Mouse (Mus musculus): Measurements from ENCODE around the gene Smim1. TPM values are rescaled to one million over a fixed set of nuclear protein-coding genes. Genes with fewer than 3 reads are reported as not detected.

Smim1 gene
- total RNA-seq, 2 experiments from 2014 or later: 62.0 to 63.3 TPM

DNA sequence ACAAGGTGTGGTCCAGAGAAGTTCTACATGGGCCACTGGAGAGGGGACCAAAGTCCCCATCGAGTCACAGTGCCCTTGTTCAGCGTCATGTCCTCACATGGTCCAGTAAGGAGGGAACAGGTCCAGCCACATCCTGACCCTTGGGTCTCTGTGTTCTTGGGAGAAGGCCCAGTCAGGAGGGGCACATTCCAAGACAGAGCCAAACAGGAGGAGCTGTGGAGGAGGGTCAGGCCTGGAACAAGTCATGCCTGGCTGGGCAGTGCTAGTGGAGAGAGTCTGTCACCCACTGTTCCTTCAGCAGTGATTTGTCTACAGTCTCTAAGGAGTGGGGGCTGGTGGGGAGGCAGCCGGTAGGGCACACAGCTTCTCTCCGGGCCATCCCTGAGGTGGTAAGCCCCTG is 3.6 kb downstream of the Smim1 start:
- DNase-seq (ENCODE audit: low spot score in 2 of 2): no peak

- DNase-seq (ENCODE audit: low spot score in 2 of 2): no peak
Measured at GRCm38 (mm10) chr4:154021432-154021831, 4.6 kb downstream of the Smim1 start.

- DNase-seq (ENCODE audit: low spot score in 2 of 2): no peak
Measured at GRCm38 (mm10) chr4:154019571-154019970, 6.5 kb downstream of the Smim1 start.

DNA sequence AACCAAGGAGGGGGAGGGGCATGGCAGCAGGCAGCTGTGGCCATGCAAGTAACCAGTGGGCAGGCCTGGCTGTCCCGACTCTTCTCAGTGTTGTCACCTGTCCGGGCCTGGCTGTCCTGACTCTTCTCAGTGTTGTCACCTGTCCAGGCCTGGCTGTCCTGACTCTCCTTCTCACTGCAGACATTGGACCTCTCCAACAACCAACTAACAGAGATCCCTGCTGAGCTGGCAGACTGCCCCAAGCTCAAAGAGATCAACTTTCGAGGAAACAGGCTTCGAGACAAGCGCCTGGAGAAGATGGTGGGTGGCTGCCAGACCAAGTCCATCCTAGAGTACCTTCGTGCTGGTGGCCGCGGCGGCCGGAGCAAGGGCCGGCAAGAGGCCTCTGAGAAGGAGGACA is 10.6 kb downstream of the Smim1 start:
- no peak for DNase-seq (ENCODE audit: low spot score in 2 of 2)

GRCm38 (mm10) chr4:154012132-154012882 is 13.7 kb downstream of the Smim1 start:
- DNase-seq (ENCODE audit: low spot score in 2 of 2): no peak

- DNase-seq (ENCODE audit: low spot score in 2 of 2): peak; percentile 48 to 69
Measured at GRCm38 (mm10) chr4:154011646-154012089, 14.4 kb downstream of the Smim1 start, which contains the start of gene Lrrc47. Gene Lrrc47, plus strand, starts transcription at chr4:154011731.

DNA sequence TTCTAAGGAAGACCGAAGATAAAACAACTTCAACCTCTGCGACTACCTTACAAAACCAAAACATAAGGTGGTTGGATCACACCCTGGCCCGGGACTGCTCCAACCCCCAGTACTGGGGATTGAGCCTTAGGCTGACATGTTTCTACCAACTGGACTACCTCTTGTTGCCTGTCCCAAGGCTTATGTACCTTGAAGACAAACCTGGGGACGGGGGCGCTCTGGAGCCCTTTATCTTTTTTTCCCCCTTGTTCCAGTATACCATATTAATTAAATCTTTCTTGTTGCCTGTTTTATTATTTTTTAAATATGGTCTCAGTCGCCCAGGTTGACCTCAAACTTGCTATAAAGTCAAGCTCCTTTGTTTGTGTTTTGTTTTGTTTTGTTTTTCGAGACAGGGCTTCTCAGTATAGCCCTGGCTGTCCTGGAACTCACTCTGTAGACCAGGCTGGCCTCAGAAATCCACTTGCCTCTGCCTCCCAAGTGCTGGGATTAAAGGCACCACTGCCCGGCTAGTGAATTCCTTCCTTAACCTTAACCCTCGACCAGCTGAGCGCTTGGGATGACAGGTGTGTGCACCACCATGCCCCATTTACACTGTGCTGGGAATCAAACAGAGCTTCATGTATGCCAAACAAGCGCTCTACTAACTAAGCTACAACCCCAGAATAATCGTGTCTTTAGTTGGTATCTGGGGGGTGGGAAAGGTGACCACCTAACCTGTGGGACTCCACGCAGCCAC is 15.0 kb downstream of the Smim1 start:
- no peak for DNase-seq (ENCODE audit: low spot score in 2 of 2)

- no peak for DNase-seq (ENCODE audit: low spot score in 2 of 2)
Measured at GRCm38 (mm10) chr4:154007759-154008158, 18.3 kb downstream of the Smim1 start.

DNA sequence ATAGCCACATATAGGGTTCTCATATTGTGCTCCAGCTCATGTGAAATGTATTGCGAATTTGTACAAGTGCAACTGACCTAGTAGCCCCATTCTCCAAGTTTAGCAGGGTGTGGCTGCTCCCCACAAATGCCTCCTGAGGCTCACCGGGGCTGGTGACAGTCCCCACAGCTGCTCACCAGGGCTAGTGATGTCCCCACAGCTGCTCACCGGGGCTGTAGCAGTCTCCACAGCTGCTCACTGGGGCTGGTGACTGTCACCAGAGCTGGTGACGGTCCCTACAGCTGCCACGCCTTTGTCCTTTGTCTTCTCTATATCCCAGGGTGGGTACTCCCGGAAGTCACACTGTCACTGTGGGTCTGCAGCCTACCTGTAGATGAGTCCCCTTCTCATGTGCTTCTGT is 19.8 kb downstream of the Smim1 start:
- DNase-seq (ENCODE audit: low spot score in 2 of 2): no peak

- DNase-seq (ENCODE audit: low spot score in 2 of 2): no peak
Measured at GRCm38 (mm10) chr4:154005488-154005887, 20.5 kb downstream of the Smim1 start.

GRCm38 (mm10) chr4:153993505-153993904 is 32.5 kb downstream of the Smim1 start:
- DNase-seq (ENCODE audit: low spot score in 2 of 2): no peak

GRCm38 (mm10) chr4:153992715-153993114 is 33.3 kb downstream of the Smim1 start:
- DNase-seq (ENCODE audit: low spot score in 2 of 2): no peak

DNA sequence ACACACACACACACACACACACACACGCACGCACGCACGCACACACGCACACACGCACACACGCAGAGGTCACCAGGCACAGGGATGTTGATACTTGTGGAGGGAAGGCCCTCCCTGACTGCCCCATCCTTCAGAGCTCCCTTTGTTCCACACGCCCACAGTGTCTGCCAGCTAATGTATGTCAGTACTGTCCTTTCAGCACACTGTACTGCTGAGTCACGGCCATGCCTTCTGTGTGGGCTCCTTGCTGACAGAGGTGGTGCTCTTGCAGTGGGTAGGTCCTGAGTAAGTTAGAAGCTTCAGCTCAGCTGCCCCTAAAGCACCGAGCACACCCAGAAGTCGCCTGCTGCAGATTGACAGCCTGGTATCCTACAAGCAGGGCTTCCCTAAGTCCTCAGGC is 45.6 kb downstream of the Smim1 start:
- no peak for DNase-seq (ENCODE audit: low spot score in 2 of 2)

GRCm38 (mm10) chr4:153979243-153979642 is 46.8 kb downstream of the Smim1 start:
- no peak for DNase-seq (ENCODE audit: low spot score in 2 of 2)

DNA sequence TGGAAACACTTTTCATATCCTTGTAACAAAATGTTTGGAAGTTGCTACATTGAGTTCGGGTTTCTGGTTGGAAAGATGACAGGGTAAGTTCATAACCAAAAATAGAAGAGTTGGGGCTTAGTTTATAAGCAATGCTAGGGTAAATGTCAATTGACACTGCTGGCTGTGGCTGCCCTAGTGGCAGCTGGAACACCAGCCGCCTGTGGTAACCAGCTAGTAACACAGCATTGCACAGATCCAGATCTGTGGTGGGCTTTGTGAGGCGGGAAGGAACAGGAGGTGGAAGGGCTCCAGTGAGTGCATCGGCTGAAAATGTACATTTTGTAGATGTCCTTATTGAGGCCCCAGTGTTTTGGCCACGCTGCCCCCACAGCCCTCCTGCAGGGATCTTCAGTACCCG is 50.3 kb downstream of the Smim1 start:
- DNase-seq (ENCODE audit: low spot score in 2 of 2): no peak

DNA sequence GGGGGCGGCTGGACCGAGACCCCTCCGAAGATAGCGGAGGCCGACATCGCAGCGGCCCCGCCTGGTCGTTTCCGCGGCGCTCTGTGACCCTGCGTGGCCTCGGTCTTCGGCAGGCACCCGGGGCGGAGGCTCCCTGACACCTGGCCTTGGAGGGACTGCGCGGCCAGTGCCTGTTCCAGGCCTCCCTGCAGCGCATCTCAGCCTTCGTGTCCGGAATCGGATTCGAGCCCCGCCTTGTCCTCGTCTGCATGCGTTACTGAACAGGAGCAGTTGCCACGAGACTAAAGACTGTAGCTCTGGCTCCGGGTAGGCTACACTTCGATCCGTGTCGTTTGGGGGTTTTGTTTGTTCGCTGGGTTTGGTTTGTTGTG is 50.8 kb downstream of the Smim1 start:
- no peak for DNase-seq (ENCODE audit: low spot score in 2 of 2)

GRCm38 (mm10) chr4:153974431-153975291 is 51.4 kb downstream of the Smim1 start, which contains the start of the genes Dffb and Cep104:
Gene Dffb, minus strand, starts transcription at chr4:153975126.
Gene Cep104, plus strand, starts transcription at chr4:153975194.
- peak; percentile 90 to 93 for DNase-seq (ENCODE audit: low spot score in 2 of 2)
